ENCODE assay signal across 7 mouse cellular contexts in the genomic region with DNA sequence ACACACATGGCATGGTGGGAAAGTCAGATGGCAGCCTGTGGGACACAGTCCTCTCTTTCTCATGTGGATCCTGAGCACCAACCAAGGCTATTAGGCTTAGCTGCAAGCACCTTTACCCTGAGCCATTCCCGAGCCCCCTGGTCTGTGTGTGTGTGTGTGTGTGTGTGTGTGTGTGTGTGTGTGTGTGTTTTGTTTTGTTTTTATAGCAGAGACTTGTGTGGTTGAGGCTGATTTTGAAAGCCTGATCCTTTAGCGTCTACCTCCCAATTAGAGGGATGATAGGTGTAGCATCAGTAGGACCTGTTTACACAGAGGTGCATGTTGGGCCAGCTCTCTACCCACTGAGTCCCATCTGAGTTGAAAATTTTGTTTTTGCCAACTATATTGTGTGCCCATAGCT. TPM values are rescaled to one million over a fixed set of nuclear protein-coding genes. Genes with fewer than 3 reads are reported as not detected.
DNase-seq lines count a peak whose midpoint lies in the region; ATAC-seq and TF ChIP-seq lines count a peak whose summit lies in the region.

No protein-coding gene starts in this region.

- TF ChIP-seq CTCF in lung, embryonic 14.5 days (IDR thresholded peaks at IDR 0.05; ENCODE audit: low read depth) = no peak

- peak; percentile 6; the same call in 1 of the 2 replicates for ATAC-seq in lung, embryonic 14.5 days (ENCODE audit: insufficient read depth)
- peak; percentile 4; the same call in 1 of the 2 replicates for ATAC-seq in neural tube, embryonic 15.5 days (ENCODE audit: low FRiP score)

- no peaks in the 10 kb centered on the region for H3K9me3 ChIP-seq in lung, embryonic 14.5 days (ENCODE audit: low read depth, low read length)
- no peaks in the 10 kb centered on the region for H3K9me3 ChIP-seq in forebrain, embryonic 10.5 days
- H3K9me3 ChIP-seq in limb, embryonic 10.5 days (replicated peaks) = no peaks in the 10 kb centered on the region
- no peaks in the 10 kb centered on the region for H3K9me3 ChIP-seq in neural tube, embryonic 15.5 days (replicated peaks)

- no peaks in the 10 kb centered on the region for H3K36me3 ChIP-seq in lung, embryonic 14.5 days (ENCODE audit: insufficient read depth)
- no peaks in the 10 kb centered on the region for H3K36me3 ChIP-seq in forebrain, embryonic 10.5 days (replicated peaks)
- H3K36me3 ChIP-seq in limb, embryonic 10.5 days = no peaks in the 10 kb centered on the region
- H3K36me3 ChIP-seq in neural tube, embryonic 15.5 days = no peaks in the 10 kb centered on the region

- DNase-seq in lung, embryonic 14.5 days = peak; percentile 14
- no peak for DNase-seq in lung, adult 18-20 months
- DNase-seq in forebrain, embryonic 10.5 days (ENCODE audit: extremely low spot score, low spot score) = no peak
- DNase-seq in limb, embryonic 10.5 days (ENCODE audit: low spot score) = no peak
- no peak for DNase-seq in embryo, embryonic 11 days
- no peak for DNase-seq in ovary, postnatal 14 days (ENCODE audit: low spot score)

- H3K4me2 ChIP-seq in lung, embryonic 14.5 days = peak overlapping the region; percentile 92
- peak overlapping the region; percentile 84 for H3K4me2 ChIP-seq in neural tube, embryonic 15.5 days

- no peaks in the 10 kb centered on the region for H3K27me3 ChIP-seq in lung, embryonic 14.5 days (ENCODE audit: insufficient read depth, low read length)
- 0 out of 2 replicates have a peak, but pooled peaks cover 8% of the 10 kb centered on the region for H3K27me3 ChIP-seq in forebrain, embryonic 10.5 days (ENCODE audit: poor library complexity, severe bottlenecking)
- no peaks in the 10 kb centered on the region for H3K27me3 ChIP-seq in limb, embryonic 10.5 days (ENCODE audit: low read depth, poor library complexity, severe bottlenecking)
- H3K27me3 ChIP-seq in neural tube, embryonic 15.5 days (replicated peaks) = no peaks in the 10 kb centered on the region

- H3K9ac ChIP-seq in lung, embryonic 14.5 days = peak overlapping the region; percentile 94
- peak overlapping the region; percentile 86 for H3K9ac ChIP-seq in neural tube, embryonic 15.5 days (replicated peaks)

- peak overlapping the region; percentile 67 for H3K4me3 ChIP-seq in lung, embryonic 14.5 days (ENCODE audit: low read depth, low read length)
- peak overlapping the region; percentile 64 for H3K4me3 ChIP-seq in forebrain, embryonic 10.5 days
- H3K4me3 ChIP-seq in limb, embryonic 10.5 days = peak overlapping the region; percentile 66
- peak overlapping the region; percentile 75 for H3K4me3 ChIP-seq in neural tube, embryonic 15.5 days (replicated peaks)

- H3K27ac ChIP-seq in lung, embryonic 14.5 days (ENCODE audit: low read depth) = peak overlapping the region; percentile 95
- H3K27ac ChIP-seq in forebrain, embryonic 10.5 days = peak overlapping the region; percentile 95
- H3K27ac ChIP-seq in limb, embryonic 10.5 days = peak overlapping the region; percentile 94
- peak overlapping the region; percentile 94 for H3K27ac ChIP-seq in neural tube, embryonic 15.5 days (replicated peaks)

- 43% methylated on average over 2 of the region's 2 CpGs for WGBS in lung, embryonic 14.5 days
- whole genome bisulfite sequencing in forebrain, embryonic 10.5 days = 66% methylated on average over 2 of the region's 2 CpGs
- 72% methylated on average over 2 of the region's 2 CpGs for WGBS in limb, embryonic 10.5 days
- WGBS in neural tube, embryonic 15.5 days = 60% methylated on average over 2 of the region's 2 CpGs

- H3K4me1 ChIP-seq in lung, embryonic 14.5 days (ENCODE audit: insufficient read depth) = 0 out of 2 replicates have a peak, but pooled peaks cover 5% of the 10 kb centered on the region
- peaks cover 41% of the 10 kb centered on the region for H3K4me1 ChIP-seq in forebrain, embryonic 10.5 days
- peaks cover 33% of the 10 kb centered on the region for H3K4me1 ChIP-seq in limb, embryonic 10.5 days
- peaks cover 39% of the 10 kb centered on the region for H3K4me1 ChIP-seq in neural tube, embryonic 15.5 days

RNA-seq across cellular contexts. Expression of a gene that starts 4.7 kb away (rescaled TPM):
- 4.0 and 4.7 TPM in 2 replicates for polyA plus RNA-seq in lung, embryonic 14.5 days (2014; fragmentation: Nextera tagmentation; extraction: Ambion mirVana)
- polyA plus RNA-seq in forebrain, embryonic 10.5 days (2016; fragmentation: Nextera tagmentation; extraction: Ambion mirVana) = 4.5 and 6.1 TPM in 2 replicates
- polyA plus RNA-seq in limb, embryonic 10.5 days (2016; fragmentation: Nextera tagmentation; extraction: Ambion mirVana) = 4.2 and 5.1 TPM in 2 replicates
- 6.6 and 6.9 TPM in 2 replicates for polyA plus RNA-seq in neural tube, embryonic 15.5 days (2015; fragmentation: Nextera tagmentation; extraction: Ambion mirVana)

RNA-seq across cellular contexts. Expression of a gene that starts 15.8 kb away (rescaled TPM):
- 6.1 and 7.3 TPM in 2 replicates for polyA plus RNA-seq in lung, embryonic 14.5 days (2014; fragmentation: Nextera tagmentation; extraction: Ambion mirVana)
- 4.8 and 5.8 TPM in 2 replicates for polyA plus RNA-seq in forebrain, embryonic 10.5 days (2016; fragmentation: Nextera tagmentation; extraction: Ambion mirVana)
- 8.0 and 8.6 TPM in 2 replicates for polyA plus RNA-seq in limb, embryonic 10.5 days (2016; fragmentation: Nextera tagmentation; extraction: Ambion mirVana)
- polyA plus RNA-seq in neural tube, embryonic 15.5 days (2015; fragmentation: Nextera tagmentation; extraction: Ambion mirVana) = 19.0 and 24.2 TPM in 2 replicates

RNA-seq across cellular contexts. Expression of a gene that starts 16.6 kb away (rescaled TPM):
- 35.8 and 39.3 TPM in 2 replicates for polyA plus RNA-seq in lung, embryonic 14.5 days (2014; fragmentation: Nextera tagmentation; extraction: Ambion mirVana)
- polyA plus RNA-seq in forebrain, embryonic 10.5 days (2016; fragmentation: Nextera tagmentation; extraction: Ambion mirVana) = 52.5 and 55.1 TPM in 2 replicates
- polyA plus RNA-seq in limb, embryonic 10.5 days (2016; fragmentation: Nextera tagmentation; extraction: Ambion mirVana) = 53.3 and 58.5 TPM in 2 replicates
- polyA plus RNA-seq in neural tube, embryonic 15.5 days (2015; fragmentation: Nextera tagmentation; extraction: Ambion mirVana) = 45.6 and 51.8 TPM in 2 replicates

RNA-seq across cellular contexts. Expression of a gene that starts 38.1 kb away (rescaled TPM):
- 0.58 and 0.61 TPM in 2 replicates for polyA plus RNA-seq in lung, embryonic 14.5 days (2014; fragmentation: Nextera tagmentation; extraction: Ambion mirVana)
- 1.6 and 2.1 TPM in 2 replicates for polyA plus RNA-seq in forebrain, embryonic 10.5 days (2016; fragmentation: Nextera tagmentation; extraction: Ambion mirVana)
- polyA plus RNA-seq in limb, embryonic 10.5 days (2016; fragmentation: Nextera tagmentation; extraction: Ambion mirVana) = 1.4 TPM in 2 replicates
- polyA plus RNA-seq in neural tube, embryonic 15.5 days (2015; fragmentation: Nextera tagmentation; extraction: Ambion mirVana) = 1.3 and 2.3 TPM in 2 replicates

RNA-seq across cellular contexts. Expression of a gene that starts 43.3 kb away (rescaled TPM):
- 24.1 and 25.2 TPM in 2 replicates for polyA plus RNA-seq in lung, embryonic 14.5 days (2014; fragmentation: Nextera tagmentation; extraction: Ambion mirVana)
- polyA plus RNA-seq in forebrain, embryonic 10.5 days (2016; fragmentation: Nextera tagmentation; extraction: Ambion mirVana) = 2.8 and 3.1 TPM in 2 replicates
- polyA plus RNA-seq in limb, embryonic 10.5 days (2016; fragmentation: Nextera tagmentation; extraction: Ambion mirVana) = 12.6 and 15.5 TPM in 2 replicates
- 5.7 and 7.3 TPM in 2 replicates for polyA plus RNA-seq in neural tube, embryonic 15.5 days (2015; fragmentation: Nextera tagmentation; extraction: Ambion mirVana)
